Mouse (Mus musculus) adrenal gland, adult 2 months (tissue): Measurements from ENCODE around the gene Foxp1. TPM values are rescaled to one million over a fixed set of nuclear protein-coding genes. Genes with fewer than 3 reads are reported as not detected.

Source experiments
- DNase-seq: peaks from one replicate; pipeline ENCODE4 v3.0.0; 2021
- polyA plus RNA-seq: library from polyadenylated mRNA; depleted of rRNA; stranded (reverse); fragments of >200 nt; gene quantifications from 2 replicates; pipeline ENCODE4 v1.2.3, GENCODE M21; 2012
- total RNA-seq, 2 experiments: library from RNA; stranded (reverse); gene quantifications; 2 replicates each; pipeline ENCODE4 v1.2.3; 2021

Gene Foxp1
- total and polyA plus RNA-seq, 3 experiments, result 38.7 to 44.1 (median 41.4) TPM

DNA sequence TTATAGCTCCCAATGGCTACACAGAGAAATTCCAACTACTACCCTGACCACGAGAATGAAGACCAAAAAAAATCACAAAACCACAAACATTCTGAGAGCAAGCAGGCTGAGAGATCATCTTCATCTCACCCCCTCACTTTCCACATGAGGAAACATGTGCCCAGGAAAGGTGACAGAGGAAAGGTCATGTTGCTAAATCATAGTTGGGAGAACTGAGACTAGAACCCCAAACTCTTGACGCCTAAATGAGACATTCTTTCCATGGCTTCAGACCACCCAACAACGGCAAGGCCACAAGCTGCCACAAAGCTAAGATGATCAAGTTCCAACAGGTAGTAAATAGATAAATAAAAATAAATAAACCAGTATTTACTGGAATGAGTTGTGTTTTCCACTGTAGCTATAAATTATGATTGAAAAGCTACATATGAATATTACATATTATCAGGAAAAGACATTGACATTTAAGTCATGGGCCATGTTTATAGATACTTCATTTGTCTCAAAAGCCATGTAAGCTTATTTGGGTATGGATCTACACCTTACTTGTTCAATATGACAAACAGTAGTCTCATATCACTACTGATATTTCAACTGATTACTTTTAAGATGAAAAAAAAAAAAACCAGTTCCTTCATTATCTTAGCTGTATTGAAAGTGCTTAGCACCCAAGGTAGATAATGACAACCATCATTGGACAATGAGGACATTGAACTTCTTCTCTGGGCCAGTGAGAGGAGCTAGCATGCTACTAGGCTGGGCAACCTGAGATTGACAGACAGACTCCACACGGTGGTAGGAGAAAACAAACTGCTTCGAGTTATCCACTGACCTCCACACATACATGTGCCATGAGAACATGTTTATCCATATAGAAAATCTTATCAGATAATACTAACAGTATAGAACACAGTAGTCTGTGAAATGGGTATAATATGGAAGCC lies 476.4 kb downstream of the Foxp1 start:
- DNase-seq, result no peak

GRCm38 (mm10) chr6:99043932-99044664 lies 478.4 kb downstream of the Foxp1 start:
- DNase-seq, result no peak

DNA sequence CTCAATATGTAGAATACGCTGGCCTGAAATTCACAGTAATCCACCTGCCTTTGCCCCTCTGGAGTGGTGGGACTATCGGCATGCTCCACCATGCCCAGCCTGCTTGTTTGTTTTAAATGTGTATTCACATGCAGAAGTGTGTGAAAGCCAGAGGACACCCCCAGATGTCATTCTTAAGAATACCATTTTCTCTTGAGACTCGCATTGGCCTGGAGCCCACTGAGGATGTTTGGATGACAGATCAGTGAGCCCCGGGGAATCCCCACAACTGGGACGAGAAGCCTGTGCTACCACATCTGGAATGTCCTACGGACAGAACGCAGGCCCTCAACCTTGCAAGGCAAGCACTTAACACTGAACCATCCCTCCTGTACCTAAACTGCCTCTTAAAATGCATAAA lies 479.3 kb downstream of the Foxp1 start:
- DNase-seq, result no peak

GRCm38 (mm10) chr6:99042175-99042954 lies 480.2 kb downstream of the Foxp1 start:
- DNase-seq, result no peak

GRCm38 (mm10) chr6:99038977-99039376 lies 483.5 kb downstream of the Foxp1 start:
- no peak for DNase-seq

GRCm38 (mm10) chr6:99035459-99036375 lies 486.8 kb downstream of the Foxp1 start:
- DNase-seq, result no peak

DNA sequence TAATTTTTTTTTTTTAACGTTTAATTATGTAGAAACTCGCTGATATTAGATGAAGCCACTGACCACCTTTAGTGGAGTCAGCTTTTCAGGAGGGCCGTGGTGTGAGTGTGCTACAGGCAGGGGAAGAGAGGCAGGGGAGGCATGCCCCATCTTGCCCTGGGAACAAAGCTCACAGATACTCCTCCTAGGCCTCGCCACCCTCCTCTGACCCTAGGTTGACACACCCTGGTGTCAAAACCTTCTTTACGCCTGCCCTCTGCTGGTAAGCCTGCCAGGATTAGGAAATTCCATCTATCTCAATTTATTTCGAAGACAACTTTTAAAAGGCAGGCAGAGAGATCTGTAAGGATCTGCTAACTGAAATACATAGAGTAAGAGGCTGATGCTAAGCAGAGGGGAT lies 489.5 kb downstream of the Foxp1 start:
- peak; percentile 17 for DNase-seq

- DNase-seq, result no peak
These were observed 491.1 kb downstream of the Foxp1 start for GRCm38 (mm10) chr6:99031321-99031903.

DNA sequence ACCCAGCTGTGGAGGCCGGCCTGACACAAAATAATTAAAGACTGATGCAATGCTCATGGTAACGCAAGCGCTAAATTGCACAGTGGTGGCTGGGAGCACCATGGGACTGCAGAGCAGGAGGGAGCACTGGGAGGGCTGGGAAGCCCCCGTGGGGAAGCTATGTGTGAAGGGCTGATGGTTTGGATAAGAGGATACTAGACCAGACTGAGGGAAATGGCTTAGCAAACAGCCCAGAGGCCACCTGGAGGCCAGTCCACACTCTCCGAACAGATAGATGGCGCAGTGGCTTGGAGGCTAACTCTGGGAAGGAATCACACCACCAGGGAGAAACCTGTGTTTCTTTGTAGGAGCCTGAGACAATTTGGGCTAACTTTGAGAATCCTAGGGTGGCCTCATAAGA lies 492.3 kb downstream of the Foxp1 start:
- no peak for DNase-seq

DNA sequence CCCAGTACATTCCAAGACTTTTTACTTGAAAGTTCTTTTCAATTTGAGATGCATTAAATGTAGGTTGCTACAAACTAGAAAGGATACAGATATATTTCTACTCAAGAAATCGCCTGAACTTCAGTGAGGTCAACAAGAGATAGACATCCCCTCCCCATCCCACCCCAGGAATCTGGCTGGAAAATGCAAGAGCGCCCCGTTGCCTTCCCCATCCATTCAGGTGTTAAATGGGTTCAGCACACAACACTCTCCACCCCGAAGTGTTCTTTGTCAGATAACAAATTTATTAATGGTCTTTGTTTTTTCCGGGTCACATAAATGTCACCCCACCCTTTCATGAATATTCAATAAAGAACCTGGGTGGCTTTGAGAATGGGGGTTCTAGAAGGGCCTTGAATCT lies 493.1 kb downstream of the Foxp1 start:
- no peak for DNase-seq

DNA sequence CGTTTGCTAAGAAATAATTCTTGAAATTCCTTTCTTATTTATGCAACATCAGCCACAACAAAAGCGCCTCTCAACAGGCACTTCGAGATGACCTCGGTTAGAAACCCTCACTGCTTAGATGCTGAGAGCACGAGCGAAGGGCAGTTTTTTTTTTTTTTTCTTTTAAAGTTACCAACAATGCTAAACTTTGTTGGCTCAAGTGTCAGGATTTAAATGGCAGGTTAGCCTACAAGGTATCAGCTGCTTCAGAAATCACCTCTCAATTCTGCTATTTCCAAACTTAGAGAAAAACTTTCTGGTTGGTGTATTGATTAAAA lies 493.6 kb downstream of the Foxp1 start:
- DNase-seq, result no peak

DNA sequence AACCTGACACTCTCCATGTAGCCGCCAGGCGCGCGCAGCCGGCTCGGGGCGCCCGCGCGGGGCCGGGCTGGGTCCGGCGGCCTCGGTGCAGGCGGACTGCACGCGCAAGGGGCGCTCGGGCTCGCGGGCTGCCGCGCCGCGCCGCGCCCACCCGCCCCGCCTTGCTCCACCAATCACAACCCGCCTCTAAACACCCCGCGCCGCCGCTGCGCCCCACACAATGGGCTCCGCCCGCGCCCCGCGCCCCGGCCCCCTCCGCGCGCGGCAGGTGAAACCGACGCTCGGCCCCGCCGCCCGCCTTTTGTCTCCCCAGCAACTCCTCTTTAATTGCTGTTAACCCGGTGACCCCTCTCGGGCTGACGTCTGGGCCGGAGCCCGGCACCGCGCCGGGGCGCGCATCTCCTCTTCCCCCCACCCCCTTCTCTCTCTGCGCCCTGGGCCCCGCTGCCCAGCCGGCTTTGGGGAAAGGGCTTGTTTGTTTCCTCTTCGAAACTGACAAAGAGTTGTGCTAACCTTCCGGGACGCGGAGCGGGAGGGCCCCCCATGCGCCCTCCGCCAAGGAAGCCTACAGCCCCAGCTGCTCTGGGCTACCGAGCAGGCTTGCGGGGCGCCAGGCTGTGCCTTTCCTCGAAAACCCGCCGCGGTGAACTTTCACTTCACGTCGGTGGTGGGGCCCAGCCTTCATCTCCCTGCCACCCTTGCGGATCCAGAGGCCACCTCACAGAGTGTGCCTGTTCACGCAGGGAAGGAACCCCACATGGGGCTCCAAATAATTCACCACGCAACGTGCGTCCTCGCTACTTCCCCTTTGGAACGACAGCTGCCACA lies 494.1 kb downstream of the Foxp1 start:
- DNase-seq, result peak; percentile 82

DNA sequence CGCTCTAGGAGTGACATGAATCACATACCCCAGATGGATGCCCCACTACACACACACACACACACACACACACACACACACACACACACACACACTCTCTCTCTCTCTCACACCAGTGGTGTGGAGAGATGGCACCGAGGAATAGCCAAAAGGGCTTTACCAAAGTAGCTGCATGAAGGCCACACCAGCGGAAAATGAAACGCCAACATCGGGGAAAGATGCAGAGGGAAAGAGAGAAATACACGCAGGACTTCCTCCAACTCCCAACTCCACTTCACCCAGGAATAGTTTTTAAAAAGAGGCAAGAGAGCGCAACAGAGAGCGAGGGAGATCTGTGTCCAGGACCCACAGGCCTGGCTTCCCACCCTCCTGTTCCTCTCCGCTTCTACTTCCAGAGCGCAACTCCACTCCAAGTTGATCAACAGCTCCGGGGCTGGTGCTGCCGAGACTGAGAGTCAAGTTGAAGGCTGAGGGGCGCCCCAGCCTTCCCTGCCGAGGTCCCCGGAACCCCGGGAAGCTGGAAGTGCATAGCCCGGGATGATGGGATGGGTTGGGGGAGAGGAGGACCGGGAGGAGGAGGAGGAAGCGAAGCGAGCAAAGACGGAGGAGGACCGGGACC lies 494.9 kb downstream of the Foxp1 start:
- no peak for DNase-seq

GRCm38 (mm10) chr6:99026635-99027541 lies 495.6 kb downstream of the Foxp1 start:
- DNase-seq, result peak; percentile 38

DNA sequence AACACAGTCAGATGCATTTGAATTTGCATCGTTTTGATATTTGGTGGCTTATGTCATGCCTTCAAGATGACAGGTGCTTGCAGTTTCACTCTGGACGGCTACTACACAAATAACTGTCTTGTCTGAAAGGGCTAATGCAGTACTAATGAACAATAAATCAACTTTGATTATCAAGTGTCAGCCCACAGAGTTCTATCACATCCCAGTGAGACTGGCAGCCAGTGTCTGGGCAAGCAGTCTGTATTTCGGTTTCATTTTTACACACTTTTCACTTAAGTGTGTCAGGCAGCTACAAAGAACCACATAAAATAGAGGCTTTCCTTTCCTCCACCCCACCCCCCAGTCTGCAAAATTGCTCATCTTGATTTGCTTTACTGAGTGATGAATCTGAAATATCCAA lies 496.5 kb downstream of the Foxp1 start:
- no peak for DNase-seq

DNA sequence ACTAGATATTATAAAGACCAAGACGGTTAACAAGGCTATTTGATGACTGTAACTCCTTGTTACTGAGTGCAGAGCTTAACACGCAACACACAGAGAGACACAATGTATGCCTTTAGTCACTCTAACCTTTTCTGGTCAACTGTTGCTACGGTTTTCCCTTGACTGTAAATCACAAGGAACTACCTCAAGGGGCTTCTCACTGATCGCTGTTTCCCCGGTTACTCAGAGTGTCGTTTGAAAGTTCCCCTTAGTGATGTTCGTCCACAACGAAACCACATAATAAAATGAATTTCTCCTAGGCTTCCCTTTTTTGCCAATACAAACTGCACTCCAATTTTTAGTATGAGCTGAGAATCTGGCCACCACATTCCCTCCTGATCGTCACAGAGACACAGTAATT lies 497.9 kb downstream of the Foxp1 start:
- DNase-seq, result no peak

DNA sequence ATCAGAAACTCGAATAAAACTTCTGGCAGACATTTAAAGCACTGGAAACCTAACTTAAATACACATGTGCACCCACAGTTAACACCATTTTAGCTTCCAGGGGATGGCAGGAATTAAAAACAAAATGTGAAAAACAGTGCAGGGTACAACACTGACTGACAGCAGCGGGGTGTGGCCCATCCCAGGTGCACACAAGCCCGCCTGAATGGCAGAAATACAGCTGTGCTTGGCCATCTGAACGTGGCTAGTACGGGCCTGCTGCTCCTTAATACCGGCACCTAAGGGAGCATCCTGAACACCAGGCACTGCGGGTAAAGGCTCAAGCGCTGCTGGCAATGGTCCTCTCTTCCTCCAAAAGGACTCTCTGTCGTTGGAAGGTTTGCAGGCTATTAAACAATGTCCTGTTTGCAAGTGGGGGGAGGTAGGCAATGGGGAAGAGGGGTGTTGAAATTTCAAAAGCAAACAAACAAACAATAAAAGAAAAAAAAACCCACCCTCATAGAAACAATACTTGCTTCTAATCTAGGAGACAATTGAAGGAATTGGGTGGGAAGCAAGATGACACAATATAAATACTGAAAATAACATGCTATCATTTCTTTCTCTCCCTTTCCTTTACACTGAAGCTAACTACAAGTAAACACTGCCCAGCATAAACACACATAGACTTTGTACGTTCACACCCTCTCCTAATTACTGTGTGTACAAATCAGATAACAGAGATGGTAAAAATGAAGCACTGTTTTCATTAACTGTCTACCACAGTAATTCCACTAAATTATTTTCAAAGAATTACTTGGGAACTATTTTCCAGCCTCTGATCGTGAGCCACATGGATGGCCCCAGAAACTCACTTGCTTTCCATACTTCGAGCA lies 501.7 kb downstream of the Foxp1 start:
- no peak for DNase-seq

- DNase-seq, result no peak
These were observed 502.8 kb downstream of the Foxp1 start for GRCm38 (mm10) chr6:99019716-99020115.
